Mouse (Mus musculus): ENCODE results near the gene Cmah.

The Cmah gene

GRCm38 (mm10) chr13:24416409-24416808 is 89.2 kb downstream of the Cmah start:
- DNase-seq (ENCODE audit: low read depth, low spot score): peak; percentile 90

- no peak for DNase-seq (ENCODE audit: low read depth, low spot score)
Observed at GRCm38 (mm10) chr13:24418024-24418423, 90.8 kb downstream of the Cmah start.

GRCm38 (mm10) chr13:24418814-24419213 is 91.6 kb downstream of the Cmah start:
- no peak for DNase-seq (ENCODE audit: low read depth, low spot score)

GRCm38 (mm10) chr13:24419560-24420250 is 92.5 kb downstream of the Cmah start:
- peak; percentile 79 for DNase-seq (ENCODE audit: low read depth, low spot score)

- DNase-seq (ENCODE audit: low read depth, low spot score): no peak
Observed at GRCm38 (mm10) chr13:24421987-24422386, 94.8 kb downstream of the Cmah start.

GRCm38 (mm10) chr13:24430215-24430614 is 103.0 kb downstream of the Cmah start:
- no peak for DNase-seq (ENCODE audit: low read depth, low spot score)

- no peak for DNase-seq (ENCODE audit: low read depth, low spot score)
Observed at GRCm38 (mm10) chr13:24431593-24431992, 104.4 kb downstream of the Cmah start.

GRCm38 (mm10) chr13:24442272-24442671 is 115.1 kb downstream of the Cmah start:
- no peak for DNase-seq (ENCODE audit: low read depth, low spot score)

GRCm38 (mm10) chr13:24443763-24444347 is 116.7 kb downstream of the Cmah start:
- no peak for DNase-seq (ENCODE audit: low read depth, low spot score)

- no peak for DNase-seq (ENCODE audit: low read depth, low spot score)
Observed at GRCm38 (mm10) chr13:24444709-24445108, 117.5 kb downstream of the Cmah start.

- DNase-seq (ENCODE audit: low read depth, low spot score): no peak
Observed at GRCm38 (mm10) chr13:24445166-24445565, 118.0 kb downstream of the Cmah start.

- DNase-seq (ENCODE audit: low read depth, low spot score): no peak
Observed at GRCm38 (mm10) chr13:24446081-24446480, 118.9 kb downstream of the Cmah start.

- DNase-seq (ENCODE audit: low read depth, low spot score): no peak
Observed at GRCm38 (mm10) chr13:24447043-24447442, 119.8 kb downstream of the Cmah start.

- DNase-seq (ENCODE audit: low read depth, low spot score): no peak
Observed at GRCm38 (mm10) chr13:24448578-24448977, 121.4 kb downstream of the Cmah start.

- no peak for DNase-seq (ENCODE audit: low read depth, low spot score)
Observed at GRCm38 (mm10) chr13:24451455-24451854, 124.3 kb downstream of the Cmah start.

GRCm38 (mm10) chr13:24453737-24454136 is 126.5 kb downstream of the Cmah start:
- no peak for DNase-seq (ENCODE audit: low read depth, low spot score)

- no peak for DNase-seq (ENCODE audit: low read depth, low spot score)
Observed at GRCm38 (mm10) chr13:24456385-24456784, 129.2 kb downstream of the Cmah start.

- DNase-seq (ENCODE audit: low read depth, low spot score): no peak
Observed at GRCm38 (mm10) chr13:24460517-24460916, 133.3 kb downstream of the Cmah start.

GRCm38 (mm10) chr13:24463767-24464166 is 136.6 kb downstream of the Cmah start:
- no peak for DNase-seq (ENCODE audit: low read depth, low spot score)

- DNase-seq (ENCODE audit: low read depth, low spot score): no peak
Observed at GRCm38 (mm10) chr13:24466027-24466426, 138.8 kb downstream of the Cmah start.

GRCm38 (mm10) chr13:24467806-24468205 is 140.6 kb downstream of the Cmah start:
- peak; percentile 47 for DNase-seq (ENCODE audit: low read depth, low spot score)

- no peak for DNase-seq (ENCODE audit: low read depth, low spot score)
Observed at GRCm38 (mm10) chr13:24477564-24477963, 150.4 kb downstream of the Cmah start.

GRCm38 (mm10) chr13:24479516-24479915 is 152.3 kb downstream of the Cmah start:
- no peak for DNase-seq (ENCODE audit: low read depth, low spot score)
